Mouse (Mus musculus) midbrain, postnatal 0 days (tissue): ENCODE measurements around the gene Rad23a. TPM values are rescaled to one million over a fixed set of nuclear protein-coding genes. Genes with fewer than 3 reads are reported as not detected.

Experiments
- ATAC-seq: fragments of 200-750 bp; cut with Nextera tagmentation; 2 replicates; pipeline ENCODE4 v1.8.0; 2017; ENCODE audit warnings: moderate number of reproducible peaks, mild to moderate bottlenecking, moderate TSS enrichment, moderate library complexity; ENCODE audit not compliant: low FRiP score
- DNase-seq: peaks from one replicate; pipeline ENCODE4 v3.0.0-alpha.2; 2015; ENCODE audit warnings: low spot score
- H3K27ac ChIP-seq: fragments of 300-500 bp; sonication (generic); 2 replicates; pipeline ENCODE4 v1.5.1; 2014; ENCODE audit warnings: low read depth, mild to moderate bottlenecking, low read length, mixed read lengths
- H3K27me3 ChIP-seq: fragments of 300-500 bp; sonication (generic); 2 replicates; pipeline ENCODE4 v1.6.1; 2014; ENCODE audit warnings: low read length, control low read depth, mixed read lengths; ENCODE audit not compliant: insufficient read depth
- H3K36me3 ChIP-seq: fragments of 300-500 bp; sonication (generic); 2 replicates; pipeline ENCODE4 v1.6.1; 2014; ENCODE audit warnings: low read length, control low read depth, mixed read lengths; ENCODE audit not compliant: insufficient read depth
- H3K4me1 ChIP-seq: fragments of 300-500 bp; sonication (generic); 2 replicates; pipeline ENCODE4 v1.6.1; 2014; ENCODE audit warnings: mild to moderate bottlenecking, control low read depth, antibody characterized with exemption, low read length, mixed read lengths; ENCODE audit not compliant: insufficient read depth
- H3K4me2 ChIP-seq: fragments of 300-500 bp; sonication (generic); 2 replicates; pipeline ENCODE4 v1.6.1; 2014; ENCODE audit warnings: low read depth, mild to moderate bottlenecking, low read length, mixed read lengths; ENCODE audit not compliant: poor library complexity, severe bottlenecking
- H3K4me3 ChIP-seq: fragments of 300-500 bp; sonication (generic); 2 replicates; pipeline ENCODE4 v1.5.1; 2014; ENCODE audit warnings: low read depth, mild to moderate bottlenecking, low read length, moderate library complexity
- H3K9ac ChIP-seq: fragments of 300-500 bp; sonication (generic); replicated peaks from 2 replicates; pipeline ENCODE4 v1.6.1; 2014; ENCODE audit warnings: mild to moderate bottlenecking, low read length, moderate library complexity, mixed read lengths; ENCODE audit not compliant: poor library complexity, severe bottlenecking
- H3K9me3 ChIP-seq: fragments of 300-500 bp; sonication (generic); 2 replicates; pipeline ENCODE4 v1.6.1; 2016; ENCODE audit warnings: low read length, control low read depth
- CTCF ChIP-seq: IDR thresholded peaks from 2 replicates; pipeline ENCODE4 v1.5.1; 2016; ENCODE audit warnings: antibody characterized with exemption, mild to moderate bottlenecking
- WGBS: fragments of 180-500 bp; shearing (Covaris S2); extraction: QIAGEN DNeasy Blood & Tissue Kit; methylation state at CpG from one replicate; pipeline ENCODE4 v1.1.7; 2014; 5-methylcytosine and 5-hydroxymethylcytosine counted together
- polyA plus RNA-seq: library from polyadenylated mRNA; unstranded; fragments of >200 nt; fragmentation: Nextera tagmentation; extraction: Ambion mirVana; gene quantifications from 2 replicates; pipeline ENCODE4 v1.2.1, GENCODE M21; 2015
- total RNA-seq: library from RNA; depleted of rRNA; stranded (reverse); fragments of >200 nt; gene quantifications from 2 replicates; pipeline ENCODE4 v1.2.3, GENCODE M21; 2014

Rad23a gene
- total and polyA plus RNA-seq, 2 experiments from 2014 or later, result 57.5 to 83.5 TPM

- H3K4me1 ChIP-seq, result peaks cover 11% of the 10 kb centered on the region
- 76% methylated on average over 8 of the region's 8 CpGs for WGBS
- H3K9ac ChIP-seq, result no peak overlapping the region
- DNase-seq (no peak), ATAC-seq (no peak)
- no peak overlapping the region for H3K4me2 ChIP-seq
- H3K27ac ChIP-seq, result no peak overlapping the region
- H3K27me3 ChIP-seq, result no peaks in the 10 kb centered on the region
- no peak overlapping the region for H3K4me3 ChIP-seq
- H3K9me3 ChIP-seq, result no peaks in the 10 kb centered on the region
- H3K36me3 ChIP-seq, result peaks cover 53% of the 10 kb centered on the region
- TF ChIP-seq CTCF, result peak; percentile 13; the same call in 1 of the 2 replicates
Measured at GRCm38 (mm10) chr8:84837149-84837911, 3.1 kb downstream of the Rad23a start.

DNA sequence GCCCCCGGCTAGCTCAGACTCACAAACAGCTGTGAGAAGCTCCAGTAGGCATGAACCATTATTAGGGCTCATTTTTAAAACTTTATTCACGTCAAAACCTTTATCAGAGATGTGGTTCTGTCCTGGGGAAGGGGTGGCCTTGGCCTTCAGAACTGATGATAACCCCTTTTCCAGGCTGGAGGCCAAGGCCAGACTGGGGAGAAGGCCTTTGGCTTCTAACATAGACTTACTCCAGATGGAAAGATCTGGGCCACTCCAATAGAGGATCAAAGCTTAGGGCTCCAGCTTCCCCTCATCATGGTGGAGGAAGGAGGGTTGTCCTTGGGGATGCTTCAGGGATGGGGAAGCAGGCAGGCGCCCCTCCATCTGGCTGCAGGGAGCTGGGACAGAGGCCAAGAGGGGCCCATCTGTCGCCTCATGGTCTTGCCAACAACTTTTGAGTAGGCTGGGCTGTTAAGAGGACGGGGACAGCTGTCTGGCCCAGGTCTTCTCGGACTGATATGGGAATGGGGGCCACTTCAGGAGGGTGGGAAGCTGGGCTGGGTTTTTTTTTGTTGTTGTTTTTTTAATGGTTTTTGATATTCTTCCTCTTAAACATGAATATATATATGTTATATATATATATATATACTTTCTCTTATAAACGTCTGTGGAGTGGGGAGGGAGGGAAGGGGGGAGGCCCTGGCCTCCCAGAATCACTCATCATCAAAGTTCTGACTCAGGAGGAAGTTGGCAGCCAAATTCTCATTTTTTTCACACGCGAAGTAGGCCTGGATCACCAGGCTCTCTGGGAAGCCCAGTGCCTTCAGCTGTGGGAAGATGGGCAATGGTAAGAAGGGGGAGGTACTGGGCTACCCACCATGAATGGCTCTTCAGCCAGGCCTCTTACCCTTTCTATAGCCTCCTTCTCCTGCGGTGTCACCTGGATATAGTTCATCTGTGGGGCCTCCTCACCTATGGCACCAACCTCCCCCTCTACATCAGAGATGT, 5.3 kb downstream of the Rad23a start:
- no peak overlapping the region for H3K27ac ChIP-seq
- no peak for TF ChIP-seq CTCF
- ATAC-seq (no peak), DNase-seq (peak; percentile 80)
- 68% methylated on average over 10 of the region's 10 CpGs for WGBS
- H3K4me2 ChIP-seq, result no peak overlapping the region
- peaks cover 44% of the 10 kb centered on the region for H3K36me3 ChIP-seq
- H3K9ac ChIP-seq, result 0 out of 2 replicates have a peak overlapping the region, but pooled peaks have one; percentile 2
- no peak overlapping the region for H3K4me3 ChIP-seq
- H3K27me3 ChIP-seq, result no peaks in the 10 kb centered on the region
- no peaks in the 10 kb centered on the region for H3K9me3 ChIP-seq
- H3K4me1 ChIP-seq, result peaks cover 11% of the 10 kb centered on the region

DNA sequence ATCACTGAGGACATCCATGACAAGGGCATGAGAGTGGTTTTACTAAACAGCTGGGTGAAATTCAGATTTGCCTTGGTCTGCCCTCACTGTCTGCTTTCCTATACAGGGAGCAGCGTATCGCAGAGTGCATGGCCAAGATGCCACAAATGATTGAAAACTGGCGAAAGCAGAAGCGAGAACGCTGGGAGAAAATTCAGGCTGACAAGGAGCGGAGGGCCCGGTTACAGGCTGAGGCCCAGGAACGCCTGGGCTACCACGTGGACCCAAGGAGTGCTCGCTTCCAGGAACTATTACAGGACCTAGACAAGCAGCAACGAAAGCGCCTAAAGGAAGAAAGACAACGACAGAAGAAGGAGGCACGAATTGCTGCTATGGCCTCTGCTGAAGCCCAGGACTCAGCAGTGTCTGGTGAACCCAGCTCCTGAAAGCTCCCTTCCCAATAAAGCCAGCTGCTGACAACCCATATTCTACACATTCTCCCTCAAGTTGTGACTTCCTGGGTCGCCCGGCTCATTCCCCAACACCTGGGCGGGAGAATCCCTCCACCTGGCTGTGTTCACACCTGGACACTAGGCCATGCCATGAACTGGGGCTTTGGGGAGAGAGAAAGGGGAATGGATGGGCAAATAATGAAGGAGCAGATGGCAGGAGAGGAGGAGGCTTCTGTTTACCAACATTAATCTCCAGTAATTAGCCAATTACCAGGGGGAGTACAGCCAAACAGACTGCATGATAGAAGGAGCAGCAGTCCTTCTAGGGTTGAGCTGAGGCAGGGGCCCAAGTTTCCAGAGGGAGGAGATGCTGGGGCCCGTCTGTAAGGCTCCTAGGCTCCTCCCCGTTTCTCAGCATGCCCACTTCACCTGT, 6.2 kb downstream of the Rad23a start:
- Histone ChIP-seq H3K4me1 (peaks cover 6% of the 10 kb centered on the region; the same call in 1 of the 2 replicates), H3K4me2 (no peak overlapping the region), H3K27ac (no peak overlapping the region), H3K4me3 (no peak overlapping the region), H3K27me3 (no peaks in the 10 kb centered on the region), H3K9me3 (no peaks in the 10 kb centered on the region), H3K36me3 (peaks cover 44% of the 10 kb centered on the region), H3K9ac (no peak overlapping the region)
- TF ChIP-seq CTCF, result no peak
- 82% methylated on average over 19 of the region's 19 CpGs for whole genome bisulfite sequencing
- DNase-seq, result peak; percentile 66
- ATAC-seq, result no peak

- Histone ChIP-seq H3K9me3 (no peaks in the 10 kb centered on the region), H3K4me3 (peak overlapping the region; percentile 90), H3K4me2 (peak overlapping the region; percentile 66), H3K36me3 (peaks cover 40% of the 10 kb centered on the region), H3K27me3 (no peaks in the 10 kb centered on the region), H3K27ac (peak overlapping the region; percentile 97), H3K9ac (peak overlapping the region; percentile 99), H3K4me1 (peaks cover 5% of the 10 kb centered on the region; the same call in 1 of the 2 replicates)
- DNase-seq (no peak), ATAC-seq (no peak)
- peak; percentile 35 for TF ChIP-seq CTCF
- WGBS, result 71% methylated on average over 10 of the region's 10 CpGs
Measured at GRCm38 (mm10) chr8:84832759-84833742, 7.4 kb downstream of the Rad23a start.
